Comparison of ENCODE assay signal across 13 mouse cellular contexts in the genomic region with DNA sequence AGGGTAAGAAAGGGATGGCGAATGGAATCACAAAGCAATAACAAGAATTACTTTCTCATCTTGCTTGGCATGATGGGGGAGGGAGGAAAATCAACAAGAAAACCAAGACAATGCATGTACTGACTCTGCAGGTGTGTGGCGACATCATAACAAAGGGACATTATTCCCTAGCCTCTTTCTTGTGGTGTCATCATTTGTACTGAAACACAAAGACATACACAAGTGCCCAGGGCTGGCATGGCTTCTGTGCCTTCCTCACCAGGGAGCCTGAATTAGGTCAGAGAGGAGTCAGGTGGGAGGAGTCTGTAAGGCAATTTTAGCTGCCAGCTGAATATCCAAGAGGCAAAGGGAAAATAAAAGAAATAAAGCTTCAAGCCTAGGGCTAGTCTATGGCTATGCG.
A peak's percentile ranks its signal among the peaks of the same experiment; 100 is the strongest.
DNase-seq lines count a peak whose midpoint lies in the region; ATAC-seq lines count a peak whose summit lies in the region.
"Had no signal": no experiment of that assay in that cellular context is flagged by ENCODE, and none has a peak within 500 bp of the region (broad histone marks: within the 10 kb centered on the region; RNA-seq: fewer than 3 reads in every experiment).

No protein-coding gene starts in this region.

- 56% methylated on average over 3 of the region's 3 CpGs for WGBS in neural tube, embryonic 11.5 days
- 45% methylated on average over 3 of the region's 3 CpGs for WGBS in neural tube, embryonic 15.5 days

- DNase-seq in frontal cortex, adult 2 months (ENCODE audit: extremely low spot score in 1 of 2, low spot score in 1 of 2): peak; percentile 7 to 19
- DNase-seq in frontal cortex, postnatal 10 days (ENCODE audit: low spot score in 2 of 2): no peak
- DNase-seq in neural tube, embryonic 11.5 days (ENCODE audit: low spot score): no peak
- DNase-seq in fat pad, adult 2 months (ENCODE audit: extremely low read depth, low read depth, low spot score): peak; percentile 4
- peak; percentile 78 for DNase-seq in telencephalon, adult 2 months (ENCODE audit: low read depth, low spot score)
- DNase-seq in kidney, adult 9 months: no peak
- DNase-seq: gastrocnemius, postnatal 10 days; kidney, postnatal 25 days; lung, adult 18-20 months had no signal

- H3K4me2 ChIP-seq in neural tube, embryonic 11.5 days (ENCODE audit: low read depth): no peak overlapping the region
- no peak overlapping the region for H3K4me2 ChIP-seq in neural tube, embryonic 15.5 days
- H3K4me2 ChIP-seq: intestine, embryonic 15.5 days; limb, embryonic 12.5 days had no signal

- no peaks in the 10 kb centered on the region for H3K36me3 ChIP-seq in neural tube, embryonic 11.5 days (ENCODE audit: control insufficient read depth, insufficient read depth, low read length)
- no peaks in the 10 kb centered on the region for H3K36me3 ChIP-seq in neural tube, embryonic 15.5 days
- H3K36me3 ChIP-seq: intestine, embryonic 15.5 days; limb, embryonic 12.5 days had no signal

- peak; percentile 67; the same call in 1 of the 2 replicates for ATAC-seq in neural tube, embryonic 11.5 days (ENCODE audit: insufficient read depth, low FRiP score, low TSS enrichment)
- no peak for ATAC-seq in neural tube, embryonic 15.5 days (ENCODE audit: low FRiP score)
- ATAC-seq: intestine, embryonic 15.5 days had no signal

- H3K9me3 ChIP-seq in neural tube, embryonic 11.5 days (ENCODE audit: control insufficient read depth, low read length): no peaks in the 10 kb centered on the region
- no peaks in the 10 kb centered on the region for H3K9me3 ChIP-seq in neural tube, embryonic 15.5 days (replicated peaks)
- H3K9me3 ChIP-seq: intestine, embryonic 15.5 days; limb, embryonic 12.5 days had no signal

- no peaks in the 10 kb centered on the region for H3K4me1 ChIP-seq in neural tube, embryonic 11.5 days (ENCODE audit: control insufficient read depth, insufficient read depth, low read length)
- peaks cover 4% of the 10 kb centered on the region; the same call in 1 of the 2 replicates for H3K4me1 ChIP-seq in neural tube, embryonic 15.5 days
- H3K4me1 ChIP-seq: intestine, embryonic 15.5 days; limb, embryonic 12.5 days had no signal

- H3K27me3 ChIP-seq in neural tube, embryonic 11.5 days (ENCODE audit: control insufficient read depth, insufficient read depth, low read length): no peaks in the 10 kb centered on the region
- H3K27me3 ChIP-seq in neural tube, embryonic 15.5 days (replicated peaks): no peaks in the 10 kb centered on the region
- H3K27me3 ChIP-seq: intestine, embryonic 15.5 days; limb, embryonic 12.5 days had no signal

- no peak overlapping the region for H3K27ac ChIP-seq in neural tube, embryonic 11.5 days (ENCODE audit: low read depth, low read length)
- no peak overlapping the region for H3K27ac ChIP-seq in neural tube, embryonic 15.5 days (replicated peaks)
- H3K27ac ChIP-seq: intestine, embryonic 15.5 days; limb, embryonic 12.5 days; stomach, postnatal 0 days had no signal

- no peak overlapping the region for H3K4me3 ChIP-seq in neural tube, embryonic 11.5 days (ENCODE audit: low read depth, low read length)
- H3K4me3 ChIP-seq in neural tube, embryonic 15.5 days (replicated peaks): no peak overlapping the region
- H3K4me3 ChIP-seq: intestine, embryonic 15.5 days; limb, embryonic 12.5 days had no signal

- no peak overlapping the region for H3K9ac ChIP-seq in neural tube, embryonic 11.5 days (ENCODE audit: low read length)
- H3K9ac ChIP-seq in neural tube, embryonic 15.5 days (replicated peaks): no peak overlapping the region
- H3K9ac ChIP-seq: intestine, embryonic 15.5 days; limb, embryonic 12.5 days had no signal

Comparison
In these comparisons a context has a peak if more than half of its experiments do, and no peak if none do; other contexts are left out.
1. DNase-seq: peak in frontal cortex, adult 2 months (2 of 2), fat pad, adult 2 months (single experiment) and telencephalon, adult 2 months (single experiment); none in frontal cortex, postnatal 10 days (0 of 2), neural tube, embryonic 11.5 days (single experiment) and kidney, adult 9 months (single experiment).